Mouse (Mus musculus): Measurements from ENCODE around the gene Wfdc12.

- no peak for TF ChIP-seq CTCF (IDR thresholded peaks at IDR 0.05)
- TF ChIP-seq POLR2A (IDR thresholded peaks at IDR 0.05; ENCODE audit: insufficient read depth, low read depth, low read length): no peak
Observed at GRCm38 (mm10) chr2:164152341-164152740, 38.1 kb downstream of the Wfdc12 start.
